In the genomic region with DNA sequence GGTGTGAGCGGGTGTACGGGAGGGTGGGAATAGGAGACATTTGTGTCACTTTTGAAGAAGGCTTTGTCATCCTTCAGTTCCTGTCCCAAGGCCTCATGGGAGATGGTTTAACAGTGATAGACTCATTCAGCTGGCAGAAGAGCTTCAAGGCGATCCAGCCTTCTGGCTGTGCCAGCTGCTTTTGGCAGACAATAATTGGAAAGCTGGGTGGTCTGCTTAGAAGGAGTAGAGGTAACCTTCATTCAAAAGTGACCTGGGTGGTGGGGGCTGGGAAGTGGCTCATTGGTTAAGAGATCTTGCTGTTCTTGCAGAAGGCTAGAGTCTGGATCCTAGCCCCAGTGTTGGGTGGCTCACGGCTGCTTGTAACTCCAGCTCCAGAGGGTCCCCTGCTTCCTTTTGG, we compare ENCODE assay signal across 19 mouse cellular contexts.
DNase-seq lines count a peak whose midpoint lies in the region; ATAC-seq lines count a peak whose summit lies in the region.
"Had no signal": no experiment of that assay in that cellular context is flagged by ENCODE, and none has a peak within 500 bp of the region (broad histone marks: within the 10 kb centered on the region; RNA-seq: fewer than 3 reads in every experiment).

No protein-coding gene starts in this region.

- no peak overlapping the region for H3K27ac ChIP-seq in heart, embryonic 12.5 days (ENCODE audit: poor library complexity, severe bottlenecking)
- H3K27ac ChIP-seq: embryonic facial prominence, embryonic 13.5 days; heart, adult 2 months; heart, embryonic 13.5 days; hindbrain, embryonic 12.5 days had no signal

- H3K9me3 ChIP-seq in heart, embryonic 12.5 days (replicated peaks) = no peaks in the 10 kb centered on the region
- H3K9me3 ChIP-seq: embryonic facial prominence, embryonic 13.5 days; heart, embryonic 13.5 days; hindbrain, embryonic 12.5 days had no signal

- no peak overlapping the region for H3K4me3 ChIP-seq in heart, embryonic 12.5 days
- H3K4me3 ChIP-seq: embryonic facial prominence, embryonic 13.5 days; heart, adult 2 months; heart, embryonic 13.5 days; hindbrain, embryonic 12.5 days had no signal

- intact Hi-C loops in left cerebral cortex, postnatal 4 days (cut with DNase I) = no loop called here

- 82% methylated on average over 4 of the region's 4 CpGs for WGBS in heart, embryonic 12.5 days

- DNase-seq in cerebellum, postnatal 14 days = peak; percentile 12 to 14
- no peak for DNase-seq in cerebellum, postnatal 36 days
- DNase-seq in heart, adult 11 months = peak; percentile 83
- DNase-seq in left cerebral cortex, postnatal 4 days = peak; percentile 69
- DNase-seq in left cerebral cortex, adult 8-10 months (ENCODE audit: low spot score in 2 of 2) = no peak
- peak; percentile 6 for DNase-seq in retina, embryonic 14.5 days (ENCODE audit: low spot score)
- DNase-seq in embryo, embryonic 10 days (ENCODE audit: low spot score) = no peak
- DNase-seq: adrenal gland, postnatal 10 days; cerebellum, adult 11-12 months; cerebellum, adult 9-10 months; gastrocnemius, postnatal 36 days; heart, adult 2 months; heart, postnatal 36 days; kidney, adult 2 months had no signal

- H3K36me3 ChIP-seq in heart, embryonic 12.5 days = no peaks in the 10 kb centered on the region
- H3K36me3 ChIP-seq: embryonic facial prominence, embryonic 13.5 days; heart, embryonic 13.5 days; hindbrain, embryonic 12.5 days had no signal

- H3K4me1 ChIP-seq in heart, embryonic 12.5 days (replicated peaks) = no peaks in the 10 kb centered on the region
- H3K4me1 ChIP-seq: embryonic facial prominence, embryonic 13.5 days; heart, embryonic 13.5 days had no signal

- no peak overlapping the region for H3K9ac ChIP-seq in heart, embryonic 12.5 days
- H3K9ac ChIP-seq: embryonic facial prominence, embryonic 13.5 days; heart, embryonic 13.5 days; hindbrain, embryonic 12.5 days had no signal

- ATAC-seq in heart, embryonic 12.5 days (ENCODE audit: insufficient number of reproducible peaks, low FRiP score) = no peak
- ATAC-seq: intestine, embryonic 16.5 days had no signal

- 0 out of 2 replicates have a peak, but pooled peaks cover 2% of the 10 kb centered on the region for H3K27me3 ChIP-seq in heart, embryonic 12.5 days (replicated peaks)
- H3K27me3 ChIP-seq: heart, embryonic 13.5 days had no signal

- no peak overlapping the region for H3K4me2 ChIP-seq in heart, embryonic 12.5 days
- H3K4me2 ChIP-seq: embryonic facial prominence, embryonic 13.5 days; heart, embryonic 13.5 days; hindbrain, embryonic 12.5 days had no signal

Comparison
In these comparisons a context has a peak if more than half of its experiments do, and no peak if none do; other contexts are left out.
1. DNase-seq: peak in cerebellum, postnatal 14 days (2 of 2), heart, adult 11 months (single experiment), left cerebral cortex, postnatal 4 days (single experiment) and retina, embryonic 14.5 days (single experiment); none in cerebellum, postnatal 36 days (0 of 2), left cerebral cortex, adult 8-10 months (0 of 2) and embryo, embryonic 10 days (single experiment).